Mouse (Mus musculus): ENCODE data around the gene Tex52.
A peak's percentile ranks its signal among the peaks of the same experiment; 100 is the strongest.

Tex52 gene

GRCm38 (mm10) chr6:128375192-128375591 is at the start of gene Tex52, which contains the start of gene Gm44596:
TSS of gene Tex52 (plus strand) at chr6:128375456.
TSS of gene Gm44596 (plus strand) at chr6:128375503.
- DNase-seq (ENCODE audit: low spot score) = no peak

- peak; percentile 67 for DNase-seq (ENCODE audit: low spot score)
Measured at GRCm38 (mm10) chr6:128334397-128335124, 40.7 kb upstream of the Tex52 start.

GRCm38 (mm10) chr6:128337467-128337866 is 37.8 kb upstream of the Tex52 start:
- DNase-seq (ENCODE audit: low spot score) = no peak

GRCm38 (mm10) chr6:128338876-128339275 is 36.4 kb upstream of the Tex52 start:
- no peak for DNase-seq (ENCODE audit: low spot score)

GRCm38 (mm10) chr6:128341956-128342723 is 33.1 kb upstream of the Tex52 start:
- DNase-seq (ENCODE audit: low spot score) = no peak

- no peak for DNase-seq (ENCODE audit: low spot score)
Measured at GRCm38 (mm10) chr6:128345623-128346022, 29.6 kb upstream of the Tex52 start.

- no peak for DNase-seq (ENCODE audit: low spot score)
Measured at GRCm38 (mm10) chr6:128346782-128347181, 28.5 kb upstream of the Tex52 start.

- no peak for DNase-seq (ENCODE audit: low spot score)
Measured at GRCm38 (mm10) chr6:128349711-128350110, 25.5 kb upstream of the Tex52 start.

- DNase-seq (ENCODE audit: low spot score) = no peak
Measured at GRCm38 (mm10) chr6:128354140-128354539, 21.1 kb upstream of the Tex52 start.

- no peak for DNase-seq (ENCODE audit: low spot score)
Measured at GRCm38 (mm10) chr6:128355201-128355681, 20.0 kb upstream of the Tex52 start.

- DNase-seq (ENCODE audit: low spot score) = peak; percentile 89
Measured at GRCm38 (mm10) chr6:128355726-128356416, 19.4 kb upstream of the Tex52 start, which contains the start of gene Tulp3. TSS of gene Tulp3 (minus strand) at chr6:128355851.

GRCm38 (mm10) chr6:128358999-128359398 is 16.3 kb upstream of the Tex52 start:
- peak; percentile 72 for DNase-seq (ENCODE audit: low spot score)

- no peak for DNase-seq (ENCODE audit: low spot score)
Measured at GRCm38 (mm10) chr6:128361901-128362300, 13.4 kb upstream of the Tex52 start.

- DNase-seq (ENCODE audit: low spot score) = no peak
Measured at GRCm38 (mm10) chr6:128362381-128363006, 12.8 kb upstream of the Tex52 start, which contains the start of the genes Rhno1 and Foxm1. TSS of gene Rhno1 (minus strand) at chr6:128362911. TSS of gene Foxm1 (plus strand) at chr6:128362967.

- no peak for DNase-seq (ENCODE audit: low spot score)
Measured at GRCm38 (mm10) chr6:128363007-128363825, 12.0 kb upstream of the Tex52 start.

GRCm38 (mm10) chr6:128364721-128365120 is 10.5 kb upstream of the Tex52 start:
- no peak for DNase-seq (ENCODE audit: low spot score)

- DNase-seq (ENCODE audit: low spot score) = no peak
Measured at GRCm38 (mm10) chr6:128366466-128366865, 8.8 kb upstream of the Tex52 start.

- no peak for DNase-seq (ENCODE audit: low spot score)
Measured at GRCm38 (mm10) chr6:128370040-128370439, 5.2 kb upstream of the Tex52 start.

GRCm38 (mm10) chr6:128376371-128377085 is 1.3 kb downstream of the Tex52 start:
- no peak for DNase-seq (ENCODE audit: low spot score)

- DNase-seq (ENCODE audit: low spot score) = no peak
Measured at GRCm38 (mm10) chr6:128379636-128380035, 4.4 kb downstream of the Tex52 start.
